Mouse (Mus musculus) kidney, postnatal 0 days (tissue): ENCODE data around the gene Ptpn1. TPM values are rescaled to one million over a fixed set of nuclear protein-coding genes. Genes with fewer than 3 reads are reported as not detected.

Experiments used
- ATAC-seq: fragments of 200-750 bp; cut with Nextera tagmentation; replicated peaks from 2 replicates; pipeline ENCODE4 v1.8.0; 2017; ENCODE audit warnings: low read depth, moderate number of reproducible peaks, moderate TSS enrichment, moderate library complexity; ENCODE audit not compliant: low FRiP score
- DNase-seq: peaks from one replicate; pipeline ENCODE4 v3.0.0-alpha.2; 2016; ENCODE audit warnings: low spot score
- H3K27ac ChIP-seq: fragments of 300-500 bp; sonication (generic); 2 replicates; pipeline ENCODE4 v1.5.1; 2014; ENCODE audit warnings: mild to moderate bottlenecking
- H3K27me3 ChIP-seq: fragments of 300-500 bp; sonication (generic); 2 replicates; pipeline ENCODE4 v1.6.1; 2014; ENCODE audit warnings: low read length, mixed read lengths; ENCODE audit not compliant: insufficient read depth
- H3K36me3 ChIP-seq: fragments of 300-500 bp; sonication (generic); 2 replicates; pipeline ENCODE4 v1.6.1; 2014; ENCODE audit warnings: low read length, mixed read lengths; ENCODE audit not compliant: insufficient read depth
- H3K4me1 ChIP-seq: fragments of 300-500 bp; sonication (generic); replicated peaks from 2 replicates; pipeline ENCODE4 v1.6.1; 2014; ENCODE audit warnings: antibody characterized with exemption, low read length, mixed read lengths; ENCODE audit not compliant: insufficient read depth
- H3K4me2 ChIP-seq: fragments of 300-500 bp; sonication (generic); 2 replicates; pipeline ENCODE4 v1.6.1; 2014; ENCODE audit warnings: mild to moderate bottlenecking, low read length, moderate library complexity, mixed read lengths
- H3K4me3 ChIP-seq: fragments of 300-500 bp; sonication (generic); replicated peaks from 2 replicates; pipeline ENCODE4 v1.5.1; 2014; ENCODE audit warnings: low read depth, low read length
- H3K9ac ChIP-seq: fragments of 300-500 bp; sonication (generic); 2 replicates; pipeline ENCODE4 v1.6.1; 2014; ENCODE audit warnings: low read depth, low read length
- H3K9me3 ChIP-seq: fragments of 300-500 bp; sonication (generic); replicated peaks from 2 replicates; pipeline ENCODE4 v1.6.1; 2016; ENCODE audit warnings: low read length, inconsistent platforms, mixed read lengths
- CTCF ChIP-seq: IDR thresholded peaks from 2 replicates; pipeline ENCODE4 v1.5.1; 2016; ENCODE audit warnings: antibody characterized with exemption, low read depth, mild to moderate bottlenecking, moderate library complexity
- WGBS: fragments of 180-500 bp; shearing (Covaris S2); extraction: QIAGEN DNeasy Blood & Tissue Kit; methylation state at CpG from one replicate; pipeline ENCODE4 v1.1.7; 2014; 5-methylcytosine and 5-hydroxymethylcytosine counted together
- polyA plus RNA-seq: library from polyadenylated mRNA; unstranded; fragments of >200 nt; fragmentation: Nextera tagmentation; extraction: Ambion mirVana; gene quantifications from 2 replicates; pipeline ENCODE4 v1.2.1, GENCODE M21; 2015

Ptpn1 gene
- polyA plus RNA-seq: 54.2 and 65.2 TPM in 2 replicates

- WGBS: under 1% methylated on average over 93 of the region's 99 CpGs
- Histone ChIP-seq H3K9me3 (no peaks in the 10 kb centered on the region), H3K27me3 (no peaks in the 10 kb centered on the region), H3K27ac (peak within 1 kb of the TSS; percentile 81), H3K4me1 (no peaks in the 10 kb centered on the region), H3K4me2 (peak within 1 kb of the TSS; percentile 81), H3K9ac (peak within 1 kb of the TSS; percentile 92), H3K4me3 (peak within 1 kb of the TSS; percentile 69), H3K36me3 (no peaks in the 10 kb centered on the region)
- DNase-seq (peak; percentile 98), ATAC-seq (peak; percentile 91)
- peak; percentile 9; the same call in 1 of the 2 replicates for TF ChIP-seq CTCF
Measured at GRCm38 (mm10) chr2:167931985-167932726, at the start of gene Ptpn1. Ptpn1 (plus strand) TSS chr2:167932057.

GRCm38 (mm10) chr2:167886485-167886884, 45.4 kb upstream of the Ptpn1 start:
- Histone ChIP-seq H3K4me2 (no peak overlapping the region), H3K27ac (no peak overlapping the region), H3K27me3 (no peaks in the 10 kb centered on the region), H3K9ac (no peak overlapping the region), H3K4me1 (peaks cover 4% of the 10 kb centered on the region; the same call in 1 of the 2 replicates), H3K36me3 (no peaks in the 10 kb centered on the region), H3K9me3 (no peaks in the 10 kb centered on the region), H3K4me3 (no peak overlapping the region)
- DNase-seq (no peak), ATAC-seq (no peak)
- TF ChIP-seq CTCF: peak; percentile 25; the same call in 1 of the 2 replicates
- 56% methylated on average over 7 of the region's 7 CpGs for WGBS

GRCm38 (mm10) chr2:167887516-167888347, 44.1 kb upstream of the Ptpn1 start:
- WGBS: 9% methylated on average over 22 of the region's 22 CpGs
- H3K4me1 ChIP-seq: peaks cover 4% of the 10 kb centered on the region; the same call in 1 of the 2 replicates
- H3K27ac ChIP-seq: no peak overlapping the region
- peak overlapping the region; percentile 52 for H3K4me2 ChIP-seq
- no peaks in the 10 kb centered on the region for H3K9me3 ChIP-seq
- ATAC-seq (0 out of 2 replicates have a peak, but pooled peaks have one; percentile 6), DNase-seq (peak; percentile 78)
- H3K9ac ChIP-seq: no peak overlapping the region
- TF ChIP-seq CTCF: peak; percentile 2; the same call in 1 of the 2 replicates
- no peaks in the 10 kb centered on the region for H3K27me3 ChIP-seq
- peak overlapping the region; percentile 7 for H3K4me3 ChIP-seq
- no peaks in the 10 kb centered on the region for H3K36me3 ChIP-seq

DNA sequence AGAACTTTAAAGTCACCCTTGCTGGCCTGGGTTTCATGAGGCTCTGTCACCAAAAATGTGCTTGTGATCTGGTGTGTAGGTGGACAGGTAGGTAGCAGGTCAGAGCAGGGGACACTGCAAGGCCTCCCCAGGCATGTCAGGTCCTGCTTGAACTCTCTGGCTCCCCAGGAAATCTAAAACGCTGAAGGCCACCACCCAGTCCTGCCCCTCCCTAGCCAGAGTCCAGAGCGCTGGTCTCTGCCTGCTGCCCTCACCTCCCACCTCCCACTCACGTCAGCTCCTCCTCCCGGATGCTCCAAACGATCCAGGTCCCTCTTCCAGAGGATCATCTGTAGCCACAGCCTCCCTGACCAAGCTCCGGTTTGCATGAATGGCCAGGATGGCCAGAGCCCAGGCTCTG, 43.0 kb upstream of the Ptpn1 start:
- no peak overlapping the region for H3K27ac ChIP-seq
- no peak for ATAC-seq
- peaks cover 4% of the 10 kb centered on the region; the same call in 1 of the 2 replicates for H3K4me1 ChIP-seq
- H3K4me2 ChIP-seq: no peak overlapping the region
- 35% methylated on average over 6 of the region's 6 CpGs for WGBS
- no peaks in the 10 kb centered on the region for H3K27me3 ChIP-seq
- TF ChIP-seq CTCF: no peak
- H3K9me3 ChIP-seq: no peaks in the 10 kb centered on the region
- DNase-seq: peak; percentile 35
- H3K4me3 ChIP-seq: no peak overlapping the region
- H3K36me3 ChIP-seq: no peaks in the 10 kb centered on the region
- H3K9ac ChIP-seq: no peak overlapping the region

DNA sequence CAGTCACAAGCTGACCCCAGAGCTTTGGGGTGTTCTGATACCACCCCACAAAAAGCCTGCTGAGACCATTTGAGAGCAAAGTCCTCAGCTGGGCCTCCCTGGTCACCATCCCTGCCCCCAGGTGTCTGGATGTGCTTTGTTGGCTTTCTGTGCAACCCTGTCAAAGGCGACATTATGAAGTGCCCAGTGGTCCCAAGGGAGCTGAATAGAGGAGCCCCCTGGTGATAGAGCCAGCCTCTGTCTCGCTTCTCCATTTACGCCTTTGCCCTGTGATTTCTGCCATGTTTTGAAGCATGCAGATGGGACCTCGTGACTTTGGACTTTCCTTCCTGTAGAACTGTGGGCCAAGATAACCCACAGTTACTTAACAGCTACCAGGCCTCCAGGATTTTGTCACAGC, 42.0 kb upstream of the Ptpn1 start:
- no peak for TF ChIP-seq CTCF
- H3K27me3 ChIP-seq: no peaks in the 10 kb centered on the region
- DNase-seq (no peak), ATAC-seq (no peak)
- WGBS: 74% methylated on average over 4 of the region's 4 CpGs
- no peak overlapping the region for H3K9ac ChIP-seq
- H3K27ac ChIP-seq: no peak overlapping the region
- H3K4me3 ChIP-seq: no peak overlapping the region
- no peaks in the 10 kb centered on the region for H3K36me3 ChIP-seq
- H3K9me3 ChIP-seq: no peaks in the 10 kb centered on the region
- H3K4me1 ChIP-seq: peaks cover 4% of the 10 kb centered on the region; the same call in 1 of the 2 replicates
- H3K4me2 ChIP-seq: no peak overlapping the region

DNA sequence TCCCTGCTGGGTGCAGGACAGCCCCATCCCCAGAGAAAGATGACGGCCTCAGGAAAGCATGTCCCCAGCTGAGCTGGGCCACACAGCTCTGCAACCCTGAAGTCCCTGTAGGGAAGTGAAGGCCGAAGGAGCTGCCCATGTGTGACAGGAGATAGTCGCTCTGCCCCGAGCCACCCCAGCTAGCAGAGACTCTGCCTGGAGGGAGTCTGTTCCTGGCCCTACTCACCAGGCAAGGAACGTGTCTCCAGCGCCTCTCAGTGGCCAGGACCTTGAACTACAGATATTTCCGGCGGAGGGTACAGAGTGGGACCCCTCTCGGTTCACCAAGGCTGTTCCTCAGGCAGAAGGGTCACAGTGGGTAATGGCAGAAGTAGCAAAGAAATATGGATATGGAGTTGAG, 39.9 kb upstream of the Ptpn1 start:
- TF ChIP-seq CTCF: peak; percentile 93
- no peak overlapping the region for H3K9ac ChIP-seq
- no peak overlapping the region for H3K27ac ChIP-seq
- peaks cover 4% of the 10 kb centered on the region; the same call in 1 of the 2 replicates for H3K4me1 ChIP-seq
- peak; percentile 78 for DNase-seq
- H3K36me3 ChIP-seq: no peaks in the 10 kb centered on the region
- ATAC-seq: peak; percentile 60
- WGBS: 10% methylated on average over 9 of the region's 9 CpGs
- no peaks in the 10 kb centered on the region for H3K9me3 ChIP-seq
- no peak overlapping the region for H3K4me2 ChIP-seq
- H3K4me3 ChIP-seq: no peak overlapping the region
- no peaks in the 10 kb centered on the region for H3K27me3 ChIP-seq
